Mouse (Mus musculus): ENCODE measurements around the gene Aqp9. TPM values are rescaled to one million over a fixed set of nuclear protein-coding genes. Genes with fewer than 3 reads are reported as not detected.

Gene Aqp9
- total RNA-seq, 2 experiments from 2014 or later: 0.35 TPM; not detected in 1

DNA sequence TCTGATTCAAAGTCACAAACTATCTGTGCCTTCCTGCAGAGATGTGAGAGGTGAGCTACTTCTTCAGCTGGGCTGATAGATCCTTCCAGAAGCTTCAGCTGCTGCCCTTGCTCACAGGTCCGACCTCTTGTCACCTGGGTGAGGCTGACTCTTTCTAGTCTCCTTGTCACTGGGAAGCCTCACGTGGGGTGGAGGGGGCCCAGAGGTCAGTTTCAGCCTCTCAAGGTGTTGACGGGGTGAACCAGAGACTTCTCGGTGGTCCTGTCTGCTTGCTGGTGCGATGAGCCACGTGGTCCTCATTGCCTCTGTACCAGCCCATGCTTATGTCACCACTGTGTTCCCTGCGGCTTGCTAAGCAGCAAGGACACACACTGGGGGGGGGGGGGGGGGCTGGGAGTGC lies 96.0 kb downstream of the Aqp9 start:
- DNase-seq: no peak
- intact Hi-C loops (cut with DNase I): loop anchor here (5.0 kb wide), 1 partner anchor 405 kb away; no protein-coding TSS in a partner anchor

- DNase-seq: no peak
- intact Hi-C loops (cut with DNase I): loop anchor here (5.0 kb wide), 1 partner anchor 404 kb away; no protein-coding TSS in a partner anchor
Measured at GRCm38 (mm10) chr9:71071581-71072330, 96.7 kb downstream of the Aqp9 start.

GRCm38 (mm10) chr9:71070628-71071027 lies 97.9 kb downstream of the Aqp9 start:
- intact Hi-C loops (cut with DNase I): loop anchor here (5.0 kb wide), 1 partner anchor 403 kb away; no protein-coding TSS in a partner anchor
- no peak for DNase-seq

GRCm38 (mm10) chr9:71068866-71069390 lies 99.6 kb downstream of the Aqp9 start:
- intact Hi-C loops (cut with DNase I): loop anchor here (10.0 kb wide), 1 partner anchor 664 kb away; no protein-coding TSS in a partner anchor
- no peak for DNase-seq

- DNase-seq: no peak
- intact Hi-C loops (cut with DNase I): loop anchor here (10.0 kb wide), 1 partner anchor 662 kb away; no protein-coding TSS in a partner anchor
Measured at GRCm38 (mm10) chr9:71067156-71067555, 101.3 kb downstream of the Aqp9 start.

DNA sequence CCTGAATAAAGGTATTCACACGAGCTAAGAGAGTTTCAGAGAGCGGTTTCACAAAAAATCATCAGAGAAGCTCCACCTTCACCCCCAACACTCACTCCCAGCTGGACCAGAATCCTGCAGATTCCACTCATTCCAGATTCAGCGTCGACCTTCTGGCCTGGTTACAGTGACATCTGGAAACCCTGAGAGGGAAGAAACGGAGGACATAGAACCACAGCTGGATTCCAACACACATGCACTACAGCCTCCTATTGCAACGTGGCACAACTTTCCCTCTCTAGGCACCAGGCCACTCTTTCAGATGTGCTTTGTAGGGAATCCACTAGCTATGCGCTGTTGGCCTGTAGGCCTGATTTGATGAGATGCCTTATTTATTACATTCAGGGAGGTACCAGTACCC lies 102.0 kb downstream of the Aqp9 start:
- DNase-seq: peak; percentile 8 to 16
- intact Hi-C loops (cut with DNase I): loop anchor here (10.0 kb wide), 1 partner anchor 662 kb away; no protein-coding TSS in a partner anchor

- peak in 1 of 2 experiments; percentile 6 for DNase-seq
Measured at GRCm38 (mm10) chr9:71065343-71065875, 103.1 kb downstream of the Aqp9 start.

DNA sequence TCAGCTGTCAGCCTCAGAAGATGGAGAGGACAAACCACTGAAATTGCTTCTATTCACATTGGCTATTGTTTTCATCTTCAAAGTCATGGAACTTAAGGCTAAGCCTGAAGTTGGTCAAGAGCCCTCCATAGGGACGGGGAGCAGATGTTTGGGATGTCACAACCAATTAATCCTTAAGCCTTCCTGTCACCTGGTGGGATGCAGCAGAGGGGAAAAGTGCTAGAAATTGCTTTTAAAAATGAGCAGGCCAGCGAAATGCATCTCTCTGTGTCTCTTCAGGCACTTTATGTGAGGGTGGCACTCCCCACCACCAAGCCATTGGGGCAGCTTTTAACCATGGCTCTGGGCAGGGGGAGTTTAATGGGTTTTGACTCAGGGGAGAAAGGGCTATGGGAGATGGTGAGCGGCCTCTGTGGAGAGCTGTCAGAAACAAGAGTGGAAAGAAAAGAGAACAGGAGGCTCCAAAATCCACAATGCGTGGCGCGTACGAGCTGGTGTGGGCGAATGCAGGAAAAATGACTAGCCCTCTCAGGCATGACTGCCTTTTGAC lies 104.1 kb downstream of the Aqp9 start:
- DNase-seq: peak in 1 of 2 experiments; percentile 6
- intact Hi-C loops (cut with DNase I): loop anchor here (10.0 kb wide), 1 partner anchor 660 kb away; no protein-coding TSS in a partner anchor

More at GRCm38 (mm10) chr9:71065343-71065875, 103.1 kb downstream of the Aqp9 start:
- intact Hi-C loops (cut with DNase I): loop anchor here (10.0 kb wide), 1 partner anchor 661 kb away; no protein-coding TSS in a partner anchor

GRCm38 (mm10) chr9:71063551-71063950 lies 104.9 kb downstream of the Aqp9 start:
- no peak for DNase-seq
- intact Hi-C loops (cut with DNase I): loop anchor here (10.0 kb wide), 1 partner anchor 659 kb away; no protein-coding TSS in a partner anchor

GRCm38 (mm10) chr9:71062976-71063375 lies 105.5 kb downstream of the Aqp9 start:
- no peak for DNase-seq
- intact Hi-C loops (cut with DNase I): loop anchor here (10.0 kb wide), 1 partner anchor 658 kb away; no protein-coding TSS in a partner anchor

GRCm38 (mm10) chr9:71062301-71062700 lies 106.2 kb downstream of the Aqp9 start:
- intact Hi-C loops (cut with DNase I): loop anchor here (10.0 kb wide), 1 partner anchor 658 kb away; no protein-coding TSS in a partner anchor
- no peak for DNase-seq

Other genes starting within 250 kb of the Aqp9 start
- not detected for gene Lipc, start 216.5 kb downstream of the Aqp9 start, total RNA-seq (2021)
- 1 to 10 TPM; 3.2 to 7.4 TPM for gene Aldh1a2, start 47.1 kb upstream of the Aqp9 start, total RNA-seq (2021)

All from gastrocnemius, postnatal 36 days (tissue).